Mouse (Mus musculus): ENCODE data around the gene Clec3b. TPM values are rescaled to one million over a fixed set of nuclear protein-coding genes. Genes with fewer than 3 reads are reported as not detected.

Gene Clec3b
- polyA plus RNA-seq, 1 experiment from 2014 or later, result not detected

GRCm38 (mm10) chr9:123139887-123140614 lies 10.7 kb upstream of the Clec3b start:
- DNase-seq (ENCODE audit: low spot score) (no peak), ATAC-seq (replicated peaks; ENCODE audit: low FRiP score) (no peak)
- Histone ChIP-seq H3K4me1 (replicated peaks; ENCODE audit: control insufficient read depth, insufficient read depth, low read length) (no peaks in the 10 kb centered on the region), H3K4me3 (ENCODE audit: low read depth, low read length) (no peak overlapping the region), H3K4me2 (ENCODE audit: low read depth, low read length, severe bottlenecking) (no peak overlapping the region), H3K9me3 (ENCODE audit: control insufficient read depth, low read length) (peaks cover 2% of the 10 kb centered on the region; the same call in 1 of the 2 replicates), H3K27me3 (ENCODE audit: control insufficient read depth, insufficient read depth, low read length) (no peaks in the 10 kb centered on the region), H3K36me3 (ENCODE audit: control insufficient read depth, insufficient read depth, low read length) (peaks cover 5% of the 10 kb centered on the region; the same call in 1 of the 2 replicates), H3K9ac (ENCODE audit: low read length) (no peak overlapping the region), H3K27ac (ENCODE audit: low read depth, low read length) (no peak overlapping the region)
- WGBS, result 92% methylated on average over 4 of the region's 4 CpGs

GRCm38 (mm10) chr9:123148430-123148829 lies 2.3 kb upstream of the Clec3b start:
- ATAC-seq (replicated peaks; ENCODE audit: low FRiP score), result no peak
- Histone ChIP-seq H3K4me3 (ENCODE audit: low read depth, low read length) (no peak overlapping the region), H3K4me2 (ENCODE audit: low read depth, low read length, severe bottlenecking) (no peak overlapping the region), H3K4me1 (replicated peaks; ENCODE audit: control insufficient read depth, insufficient read depth, low read length) (no peaks in the 10 kb centered on the region), H3K9ac (ENCODE audit: low read length) (no peak overlapping the region), H3K27ac (ENCODE audit: low read depth, low read length) (no peak overlapping the region), H3K36me3 (ENCODE audit: control insufficient read depth, insufficient read depth, low read length) (no peaks in the 10 kb centered on the region; the same call in 1 of the 2 replicates), H3K9me3 (ENCODE audit: control insufficient read depth, low read length) (peaks cover 2% of the 10 kb centered on the region; the same call in 1 of the 2 replicates), H3K27me3 (ENCODE audit: control insufficient read depth, insufficient read depth, low read length) (no peaks in the 10 kb centered on the region)
- WGBS, result 85% methylated on average over 5 of the region's 5 CpGs
- no peak for DNase-seq (ENCODE audit: low spot score)

- no peak for ATAC-seq (replicated peaks; ENCODE audit: low FRiP score)
- no peak overlapping the region for H3K9ac ChIP-seq (ENCODE audit: low read length)
- H3K27me3 ChIP-seq (ENCODE audit: control insufficient read depth, insufficient read depth, low read length), result no peaks in the 10 kb centered on the region
- H3K9me3 ChIP-seq (ENCODE audit: control insufficient read depth, low read length), result no peaks in the 10 kb centered on the region
- no peak overlapping the region for H3K4me2 ChIP-seq (ENCODE audit: low read depth, low read length, severe bottlenecking)
- no peak overlapping the region for H3K27ac ChIP-seq (ENCODE audit: low read depth, low read length)
- no peak for DNase-seq (ENCODE audit: low spot score)
- no peak overlapping the region for H3K4me3 ChIP-seq (ENCODE audit: low read depth, low read length)
- H3K4me1 ChIP-seq (replicated peaks; ENCODE audit: control insufficient read depth, insufficient read depth, low read length), result no peaks in the 10 kb centered on the region
- H3K36me3 ChIP-seq (ENCODE audit: control insufficient read depth, insufficient read depth, low read length), result no peaks in the 10 kb centered on the region
- 68% methylated on average over 1 of the region's 1 CpGs for WGBS
Measured at GRCm38 (mm10) chr9:123151561-123151960, 815 bp downstream of the Clec3b start.

GRCm38 (mm10) chr9:123152026-123152425 lies 1.3 kb downstream of the Clec3b start:
- DNase-seq (ENCODE audit: low spot score), result no peak
- H3K36me3 ChIP-seq (ENCODE audit: control insufficient read depth, insufficient read depth, low read length), result no peaks in the 10 kb centered on the region

GRCm38 (mm10) chr9:123153121-123153520 lies 2.4 kb downstream of the Clec3b start:
- Histone ChIP-seq H3K36me3 (ENCODE audit: control insufficient read depth, insufficient read depth, low read length) (no peaks in the 10 kb centered on the region), H3K9me3 (ENCODE audit: control insufficient read depth, low read length) (no peaks in the 10 kb centered on the region), H3K4me1 (replicated peaks; ENCODE audit: control insufficient read depth, insufficient read depth, low read length) (no peaks in the 10 kb centered on the region), H3K27ac (ENCODE audit: low read depth, low read length) (no peak overlapping the region), H3K4me2 (ENCODE audit: low read depth, low read length, severe bottlenecking) (no peak overlapping the region), H3K4me3 (ENCODE audit: low read depth, low read length) (no peak overlapping the region), H3K9ac (ENCODE audit: low read length) (no peak overlapping the region), H3K27me3 (ENCODE audit: control insufficient read depth, insufficient read depth, low read length) (no peaks in the 10 kb centered on the region)
- no peak for DNase-seq (ENCODE audit: low spot score)
- 89% methylated on average over 2 of the region's 2 CpGs for WGBS
- ATAC-seq (replicated peaks; ENCODE audit: low FRiP score), result no peak

More at GRCm38 (mm10) chr9:123152026-123152425, 1.3 kb downstream of the Clec3b start:
- Histone ChIP-seq H3K4me2 (ENCODE audit: low read depth, low read length, severe bottlenecking) (no peak overlapping the region), H3K27me3 (ENCODE audit: control insufficient read depth, insufficient read depth, low read length) (no peaks in the 10 kb centered on the region), H3K4me1 (replicated peaks; ENCODE audit: control insufficient read depth, insufficient read depth, low read length) (no peaks in the 10 kb centered on the region), H3K4me3 (ENCODE audit: low read depth, low read length) (no peak overlapping the region), H3K9me3 (ENCODE audit: control insufficient read depth, low read length) (no peaks in the 10 kb centered on the region), H3K9ac (ENCODE audit: low read length) (no peak overlapping the region), H3K27ac (ENCODE audit: low read depth, low read length) (no peak overlapping the region)
- ATAC-seq (replicated peaks; ENCODE audit: low FRiP score), result no peak
- WGBS, result 74% methylated on average over 3 of the region's 3 CpGs

GRCm38 (mm10) chr9:123156910-123157361 lies 6.2 kb downstream of the Clec3b start:
- Histone ChIP-seq H3K4me1 (replicated peaks; ENCODE audit: control insufficient read depth, insufficient read depth, low read length) (no peaks in the 10 kb centered on the region), H3K4me2 (ENCODE audit: low read depth, low read length, severe bottlenecking) (peak overlapping the region; percentile 22), H3K27me3 (ENCODE audit: control insufficient read depth, insufficient read depth, low read length) (no peaks in the 10 kb centered on the region), H3K36me3 (ENCODE audit: control insufficient read depth, insufficient read depth, low read length) (no peaks in the 10 kb centered on the region), H3K27ac (ENCODE audit: low read depth, low read length) (no peak overlapping the region), H3K4me3 (ENCODE audit: low read depth, low read length) (peak overlapping the region; percentile 7; the same call in 1 of the 2 replicates), H3K9ac (ENCODE audit: low read length) (peak overlapping the region; percentile 25; the same call in 1 of the 2 replicates), H3K9me3 (ENCODE audit: control insufficient read depth, low read length) (no peaks in the 10 kb centered on the region)
- DNase-seq (ENCODE audit: low spot score) (peak; percentile 58), ATAC-seq (replicated peaks; ENCODE audit: low FRiP score) (peak; percentile 73)
- WGBS, result 22% methylated on average over 29 of the region's 30 CpGs

GRCm38 (mm10) chr9:123157699-123158098 lies 7.0 kb downstream of the Clec3b start:
- Histone ChIP-seq H3K27ac (ENCODE audit: low read depth, low read length) (no peak overlapping the region), H3K4me3 (ENCODE audit: low read depth, low read length) (no peak overlapping the region), H3K9ac (ENCODE audit: low read length) (no peak overlapping the region), H3K36me3 (ENCODE audit: control insufficient read depth, insufficient read depth, low read length) (no peaks in the 10 kb centered on the region), H3K27me3 (ENCODE audit: control insufficient read depth, insufficient read depth, low read length) (no peaks in the 10 kb centered on the region), H3K4me1 (replicated peaks; ENCODE audit: control insufficient read depth, insufficient read depth, low read length) (no peaks in the 10 kb centered on the region), H3K4me2 (ENCODE audit: low read depth, low read length, severe bottlenecking) (no peak overlapping the region), H3K9me3 (ENCODE audit: control insufficient read depth, low read length) (no peaks in the 10 kb centered on the region)
- DNase-seq (ENCODE audit: low spot score) (no peak), ATAC-seq (replicated peaks; ENCODE audit: low FRiP score) (no peak)

- WGBS, result 60% methylated on average over 8 of the region's 8 CpGs
- H3K36me3 ChIP-seq (ENCODE audit: control insufficient read depth, insufficient read depth, low read length), result no peaks in the 10 kb centered on the region
- H3K4me3 ChIP-seq (ENCODE audit: low read depth, low read length), result no peak overlapping the region
- no peak for DNase-seq (ENCODE audit: low spot score)
- ATAC-seq (replicated peaks; ENCODE audit: low FRiP score), result no peak
- no peaks in the 10 kb centered on the region for H3K4me1 ChIP-seq (replicated peaks; ENCODE audit: control insufficient read depth, insufficient read depth, low read length)
- H3K4me2 ChIP-seq (ENCODE audit: low read depth, low read length, severe bottlenecking), result no peak overlapping the region
- no peak overlapping the region for H3K27ac ChIP-seq (ENCODE audit: low read depth, low read length)
- H3K9me3 ChIP-seq (ENCODE audit: control insufficient read depth, low read length), result no peaks in the 10 kb centered on the region
- H3K9ac ChIP-seq (ENCODE audit: low read length), result no peak overlapping the region
- H3K27me3 ChIP-seq (ENCODE audit: control insufficient read depth, insufficient read depth, low read length), result no peaks in the 10 kb centered on the region
Measured at GRCm38 (mm10) chr9:123158125-123158836, 7.5 kb downstream of the Clec3b start.

Data from forebrain, embryonic 11.5 days (tissue).